Mouse (Mus musculus) erythroblast, adult 5-6 weeks (primary cell): ENCODE results near the gene Ckap4. TPM values are rescaled to one million over a fixed set of nuclear protein-coding genes. Genes with fewer than 3 reads are reported as not detected.
"Not testable (repeated sequence)": the region's sequence is repeated elsewhere in the genome, so short reads cannot be mapped to it uniquely, and the experiment has no call there.

Source experiments
- ATAC-seq: replicated peaks from 2 replicates; pipeline ENCODE4 v1.8.0; 2016; ENCODE audit warnings: moderate number of reproducible peaks, mild to moderate bottlenecking, moderate TSS enrichment, inconsistent platforms; ENCODE audit not compliant: poor library complexity, low FRiP score, severe bottlenecking
- total RNA-seq, 2 experiments: library from RNA; stranded (forward) in 1 of 2; stranded (reverse) in 1 of 2; fragments of 150-400 nt in 1 of 2; fragments of 200-764, 138-1000 nt in 1 of 2; gene quantifications; 2 replicates each; pipeline versions ENCODE4 v1.2.3 to v1.2.4; 2015 to 2017; ENCODE audit warnings: low replicate concordance in 2 of 2

Ckap4 gene
- total RNA-seq, 2 experiments from 2014 or later: 38.4 to 43.8 TPM

DNA sequence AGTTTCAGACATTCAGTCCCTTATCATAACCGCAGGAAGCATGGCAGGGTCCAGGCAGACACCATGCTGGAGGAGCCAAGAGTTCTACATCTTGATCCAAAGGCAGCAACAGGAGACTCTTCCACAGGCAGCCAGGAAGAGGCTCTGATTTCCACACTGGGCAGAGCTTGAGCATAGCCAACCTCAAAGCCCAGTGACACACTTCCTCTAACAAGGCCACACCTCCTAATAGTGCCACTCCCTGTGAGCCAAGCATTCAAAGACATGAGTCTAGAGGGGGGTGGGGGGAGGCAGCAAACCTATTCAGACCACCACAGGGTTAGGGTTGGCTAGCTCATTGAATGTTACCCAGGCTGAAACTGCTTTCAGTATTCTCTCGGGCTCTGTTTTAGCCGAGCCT is 18.0 kb upstream of the Ckap4 start:
- ATAC-seq: no peak

- ATAC-seq: no peak
These were observed 16.0 kb upstream of the Ckap4 start for GRCm38 (mm10) chr10:84549920-84550293.

GRCm38 (mm10) chr10:84549146-84549919 is 15.5 kb upstream of the Ckap4 start:
- no peak for ATAC-seq

GRCm38 (mm10) chr10:84544841-84545610 is 11.2 kb upstream of the Ckap4 start:
- ATAC-seq: no peak

GRCm38 (mm10) chr10:84542802-84543658 is 9.2 kb upstream of the Ckap4 start:
- no peak for ATAC-seq

GRCm38 (mm10) chr10:84539651-84540050 is 5.8 kb upstream of the Ckap4 start:
- no peak for ATAC-seq

DNA sequence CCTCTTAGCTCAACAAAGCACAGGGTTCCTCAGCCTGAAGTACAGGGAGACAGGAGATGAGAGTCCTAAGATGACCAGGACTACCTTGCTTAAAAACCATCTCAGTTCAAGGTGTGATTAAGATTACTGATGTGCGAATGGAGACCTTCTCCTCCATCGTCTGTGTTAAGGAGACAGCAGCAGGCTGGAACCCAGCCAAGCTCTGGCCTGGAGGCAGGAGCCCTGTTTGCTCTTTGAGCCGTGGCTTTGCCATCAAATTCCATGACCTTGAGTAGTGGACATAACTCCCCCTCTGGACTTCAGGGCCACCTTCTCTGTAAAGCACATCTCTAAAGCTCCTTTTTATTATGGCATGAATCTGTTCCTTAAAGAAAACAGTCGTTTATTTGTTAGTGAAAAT is 2.0 kb upstream of the Ckap4 start:
- ATAC-seq: no peak

DNA sequence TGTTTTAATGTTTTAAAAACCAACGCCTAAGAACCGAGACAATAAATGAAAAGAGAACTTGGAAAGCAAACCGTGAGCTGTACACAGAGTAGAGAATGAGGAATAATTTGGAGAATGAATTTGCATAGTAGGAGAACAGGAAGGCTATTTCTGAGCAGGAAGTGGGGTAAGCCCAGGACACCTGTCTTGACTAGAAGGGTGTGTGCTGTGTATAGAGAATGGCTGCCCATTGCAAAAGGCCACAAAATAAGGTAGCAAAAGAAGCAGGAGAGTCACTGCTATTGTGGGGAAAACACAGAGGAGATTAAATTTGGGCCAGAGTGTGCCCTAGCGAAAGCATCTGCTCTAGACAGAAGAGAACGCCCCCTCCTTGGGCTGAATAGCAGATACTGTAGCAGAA is 1.6 kb upstream of the Ckap4 start:
- no peak for ATAC-seq

- no peak for ATAC-seq
These were observed 665 bp downstream of the Ckap4 start for GRCm38 (mm10) chr10:84532911-84533882.

DNA sequence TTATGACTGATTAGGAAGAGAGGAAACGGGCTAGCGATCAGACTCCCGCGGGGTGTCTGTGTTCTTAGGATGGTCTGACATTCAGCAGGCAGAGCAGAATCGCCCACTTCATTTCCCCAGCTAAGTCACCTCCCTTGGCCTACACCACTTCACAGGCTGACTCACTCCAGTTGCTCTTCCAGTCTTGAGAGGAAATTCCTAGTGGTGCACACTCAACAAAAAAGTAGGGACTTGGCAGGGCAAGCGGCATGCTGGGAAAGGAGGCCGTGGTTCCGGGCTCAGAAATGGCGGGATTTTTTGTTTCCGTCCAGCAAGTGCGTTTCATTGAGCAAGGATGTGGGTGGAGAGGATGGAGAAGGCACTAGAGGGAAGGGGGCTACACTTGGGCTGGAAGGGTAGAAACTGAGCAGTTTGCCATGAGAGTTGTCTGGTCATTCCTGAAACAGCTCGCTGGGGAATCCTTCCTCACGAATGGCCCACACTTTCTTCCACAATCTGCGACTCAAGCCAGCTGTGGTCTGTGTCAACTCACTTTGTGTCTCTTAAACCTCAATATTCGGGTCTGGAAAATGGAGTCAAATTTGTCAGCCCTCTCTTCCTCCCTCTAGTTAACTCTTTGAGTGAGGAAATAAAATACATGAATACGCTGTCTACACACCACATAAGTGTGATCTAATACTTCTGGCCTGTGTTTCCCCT is 1.5 kb downstream of the Ckap4 start:
- no peak for ATAC-seq

GRCm38 (mm10) chr10:84531576-84531975 is 2.3 kb downstream of the Ckap4 start:
- ATAC-seq: no peak

GRCm38 (mm10) chr10:84530388-84530787 is 3.5 kb downstream of the Ckap4 start:
- ATAC-seq: no peak

GRCm38 (mm10) chr10:84527631-84528030 is 6.2 kb downstream of the Ckap4 start:
- ATAC-seq: no peak

DNA sequence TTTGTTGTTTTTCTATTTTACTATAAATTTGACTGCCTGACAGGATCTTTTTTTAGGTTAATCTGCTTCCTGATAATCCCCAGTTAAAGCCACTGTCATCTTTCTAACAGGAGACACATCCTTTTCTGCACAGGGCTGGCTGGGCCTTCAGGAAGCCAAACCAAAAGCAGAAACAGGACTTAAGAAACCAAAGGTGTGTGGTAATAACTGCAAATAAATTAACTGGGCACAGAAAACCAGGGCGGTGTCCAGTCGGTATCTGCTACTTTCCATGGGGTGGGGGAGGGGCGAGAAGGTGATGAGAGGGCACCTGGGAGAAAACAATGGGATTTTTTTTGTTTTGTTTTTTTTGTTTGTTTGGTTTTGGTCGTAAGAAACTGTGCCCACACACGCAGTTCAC is 6.8 kb downstream of the Ckap4 start:
- ATAC-seq: no peak

GRCm38 (mm10) chr10:84526488-84526887 is 7.4 kb downstream of the Ckap4 start:
- ATAC-seq: no peak

DNA sequence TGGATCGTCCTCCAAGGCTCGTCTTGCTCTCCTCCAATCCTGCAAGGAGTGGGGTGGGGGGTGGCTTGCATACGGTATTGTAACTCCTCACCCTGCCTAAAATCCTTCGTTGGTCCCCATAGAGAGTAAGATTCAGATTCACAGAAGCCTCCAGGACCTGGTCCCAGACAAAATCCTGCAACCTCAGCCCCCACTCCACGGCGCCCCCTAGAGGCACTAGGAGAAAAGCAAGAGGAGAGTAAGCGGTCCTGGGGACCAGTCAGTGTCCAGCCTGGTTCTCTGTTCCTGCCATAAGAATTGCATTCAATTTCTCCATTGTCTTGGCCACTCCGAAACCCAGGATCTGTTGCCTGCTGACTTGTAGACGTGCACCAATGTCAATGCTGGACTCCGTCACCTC is 10.2 kb downstream of the Ckap4 start:
- peak; percentile 47; the same call in 1 of the 2 replicates for ATAC-seq

DNA sequence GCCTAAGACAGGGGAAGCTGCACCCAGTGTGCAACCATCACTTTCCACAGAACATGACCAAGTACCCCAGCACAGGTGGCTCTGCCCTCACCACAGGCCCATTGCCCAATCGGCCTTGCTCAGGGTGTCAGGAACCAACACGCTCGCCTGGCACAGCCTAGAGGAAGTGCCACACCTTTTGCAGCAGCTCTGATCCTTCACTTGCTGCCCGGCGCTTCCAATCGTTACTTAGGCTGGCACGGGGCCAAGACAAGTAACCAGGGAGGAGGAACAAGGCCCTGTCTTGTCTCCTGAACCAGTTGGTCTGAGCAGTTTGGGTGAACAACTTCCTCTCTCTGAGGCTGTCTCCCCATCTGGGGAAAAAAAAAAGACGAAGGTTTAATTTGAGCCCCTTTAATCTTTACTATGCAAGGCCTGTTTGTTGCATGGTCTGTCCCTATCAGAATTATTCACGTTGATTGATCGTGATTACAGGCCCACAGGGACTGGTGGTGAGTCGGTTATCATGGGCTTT is 17.4 kb downstream of the Ckap4 start:
- ATAC-seq: peak; percentile 32

GRCm38 (mm10) chr10:84515980-84516379 is 17.9 kb downstream of the Ckap4 start:
- not testable (repeated sequence) for ATAC-seq
